26 mouse cellular contexts compared by ENCODE assay signal in the genomic region with DNA sequence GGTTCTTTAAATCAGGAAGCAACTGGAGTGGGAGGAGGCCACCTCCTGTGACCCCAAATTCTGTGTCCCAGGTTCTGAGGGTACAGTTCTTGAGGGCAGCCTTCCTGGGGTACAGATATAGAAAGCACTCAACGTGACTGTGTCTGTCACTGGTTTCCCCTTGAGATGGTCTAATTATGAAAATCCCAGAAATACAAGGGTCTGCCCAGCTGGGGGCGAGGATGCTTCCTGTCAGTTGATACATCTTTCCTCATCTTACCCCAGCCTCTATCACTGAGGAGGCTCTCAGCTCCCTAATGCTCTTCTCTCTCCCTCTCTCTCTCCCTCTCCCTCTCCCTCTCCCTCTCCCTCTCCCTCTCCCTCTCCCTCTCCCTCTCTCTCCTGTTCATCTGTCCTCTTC.
DNase-seq lines count a peak whose midpoint lies in the region; ATAC-seq and TF ChIP-seq lines count a peak whose summit lies in the region.
"Had no signal": no experiment of that assay in that cellular context is flagged by ENCODE, and none has a peak within 500 bp of the region (broad histone marks: within the 10 kb centered on the region; RNA-seq: fewer than 3 reads in every experiment).

No protein-coding gene starts in this region.

- H3K9me3 ChIP-seq in lung, postnatal 0 days (ENCODE audit: low read length) = no peaks in the 10 kb centered on the region
- H3K9me3 ChIP-seq in ES-Bruce4 (replicated peaks; ENCODE audit: control insufficient read depth, insufficient read depth, low read length, poor library complexity, severe bottlenecking) = no peaks in the 10 kb centered on the region
- H3K9me3 ChIP-seq: hindbrain, embryonic 15.5 days; liver, embryonic 12.5 days; midbrain, embryonic 15.5 days had no signal

- H3K4me1 ChIP-seq in lung, postnatal 0 days (ENCODE audit: insufficient read depth, low read depth, low read length) = peaks cover 7% of the 10 kb centered on the region; the same call in 1 of the 2 replicates
- H3K4me1 ChIP-seq in ES-Bruce4 (ENCODE audit: control insufficient read depth, insufficient read depth, low read length) = peaks cover 3% of the 10 kb centered on the region
- H3K4me1 ChIP-seq: midbrain, embryonic 15.5 days had no signal

- H3K9ac ChIP-seq in lung, postnatal 0 days (replicated peaks; ENCODE audit: low read depth) = no peak overlapping the region
- 0 out of 2 replicates have a peak overlapping the region, but pooled peaks have one; percentile 34 for H3K9ac ChIP-seq in ES-Bruce4 (ENCODE audit: low read depth, poor library complexity, severe bottlenecking)
- H3K9ac ChIP-seq: hindbrain, embryonic 15.5 days; liver, embryonic 12.5 days; liver, postnatal 0 days; midbrain, embryonic 15.5 days had no signal

- H3K4me3 ChIP-seq in lung, postnatal 0 days (ENCODE audit: low read depth, low read length) = no peak overlapping the region
- no peak overlapping the region for H3K4me3 ChIP-seq in ES-Bruce4 (ENCODE audit: low read depth, low read length)
- H3K4me3 ChIP-seq: erythroblast, embryonic 14.5 days; hindbrain, embryonic 15.5 days; liver, embryonic 12.5 days; midbrain, embryonic 15.5 days had no signal

- H3K36me3 ChIP-seq in lung, postnatal 0 days (ENCODE audit: insufficient read depth, low read length) = no peaks in the 10 kb centered on the region
- H3K36me3 ChIP-seq in ES-Bruce4 (ENCODE audit: control insufficient read depth, insufficient read depth, low read length, poor library complexity, severe bottlenecking) = no peaks in the 10 kb centered on the region
- H3K36me3 ChIP-seq: liver, embryonic 12.5 days; midbrain, embryonic 15.5 days had no signal

- no peak for TF ChIP-seq POLR2A in ES-Bruce4 (IDR thresholded peaks at IDR 0.05; ENCODE audit: insufficient read depth, low read length)

- peak; percentile 75 for DNase-seq in heart, adult 11 months
- no peak for DNase-seq in heart, adult 8-10 months (ENCODE audit: low spot score)
- DNase-seq in lung, postnatal 0 days (ENCODE audit: low spot score) = peak; percentile 4
- DNase-seq in lung, postnatal 14 days = no peak
- peak; percentile 59 for DNase-seq in thymus, postnatal 4 days
- DNase-seq: adrenal gland, adult 2 months; cerebellum, adult 11-12 months; cerebellum, adult 9-11 months; gastrocnemius, postnatal 10 days; heart, postnatal 4 days; kidney, adult 11 months; kidney, postnatal 14 days; left cerebral cortex, postnatal 4 days; liver, postnatal 0 days; right cerebral cortex, adult 18-20 months; spleen, adult 18-20 months had no signal

- no peak for ATAC-seq in lung, postnatal 0 days
- ATAC-seq in activated CD4-positive, CD25-positive, alpha-beta regulatory T cell, adult 4 months = no peak
- ATAC-seq: forebrain, embryonic 16.5 days; inflammation-experienced regulatory T-cells, adult 6 months; liver, embryonic 12.5 days; liver, postnatal 0 days; midbrain, embryonic 15.5 days had no signal

- TF ChIP-seq EP300 in lung, postnatal 0 days (IDR thresholded peaks at IDR 0.05) = no peak
- no peak for TF ChIP-seq EP300 in ES-Bruce4 (IDR thresholded peaks at IDR 0.05; ENCODE audit: insufficient read depth, low read depth, low read length)

- H3K4me2 ChIP-seq in lung, postnatal 0 days (replicated peaks; ENCODE audit: low read depth, low read length) = no peak overlapping the region
- H3K4me2 ChIP-seq: heart, embryonic 11.5 days; hindbrain, embryonic 15.5 days; liver, embryonic 12.5 days; midbrain, embryonic 15.5 days had no signal

- no peaks in the 10 kb centered on the region for H3K27me3 ChIP-seq in lung, postnatal 0 days (replicated peaks; ENCODE audit: insufficient read depth, low read length)
- H3K27me3 ChIP-seq in ES-Bruce4 (ENCODE audit: control insufficient read depth, insufficient read depth, low read length, poor library complexity, severe bottlenecking) = no peaks in the 10 kb centered on the region

- 80% methylated on average over 2 of the region's 2 CpGs for WGBS in lung, postnatal 0 days

- no peak for TF ChIP-seq CTCF in lung, postnatal 0 days (IDR thresholded peaks at IDR 0.05)
- no peak for TF ChIP-seq CTCF in ES-Bruce4 (IDR thresholded peaks at IDR 0.05; ENCODE audit: low read depth, low read length)

- H3K27ac ChIP-seq in lung, postnatal 0 days (ENCODE audit: low read length) = no peak overlapping the region
- H3K27ac ChIP-seq in ES-Bruce4 (ENCODE audit: insufficient read depth, low read length) = peak overlapping the region; percentile 96; the same call in 1 of the 2 replicates
- H3K27ac ChIP-seq: hindbrain, embryonic 15.5 days; liver, embryonic 12.5 days; macrophage; midbrain, embryonic 15.5 days had no signal

Comparison
In these comparisons a context has a peak if more than half of its experiments do, and no peak if none do; other contexts are left out.
1. DNase-seq: peak in heart, adult 11 months (single experiment), lung, postnatal 0 days (single experiment) and thymus, postnatal 4 days (single experiment); none in heart, adult 8-10 months (single experiment) and lung, postnatal 14 days (single experiment).